In genomic region chr6:142701652-142702637, GRCm38 (mm10) we compare ENCODE assay signal across 8 mouse cellular contexts. TPM values are rescaled to one million over a fixed set of nuclear protein-coding genes. Genes with fewer than 3 reads are reported as not detected.
DNase-seq lines count a peak whose midpoint lies in the region; ATAC-seq and TF ChIP-seq lines count a peak whose summit lies in the region.

Abcc9 (minus strand) TSS chr6:142702315.

- peak; percentile 71; the same call in 1 of the 2 replicates for ATAC-seq in embryonic facial prominence, embryonic 13.5 days (ENCODE audit: insufficient number of reproducible peaks, insufficient read depth, low FRiP score, low TSS enrichment, low read depth)
- peak; percentile 66 for ATAC-seq in heart, embryonic 11.5 days (replicated peaks; ENCODE audit: insufficient number of reproducible peaks, low FRiP score, low TSS enrichment)
- ATAC-seq in kidney, postnatal 0 days (replicated peaks; ENCODE audit: low FRiP score, low read depth), result peak; percentile 75
- peak; percentile 79 for ATAC-seq in midbrain, embryonic 12.5 days (ENCODE audit: low FRiP score, low read depth)

- no peaks in the 10 kb centered on the region for H3K36me3 ChIP-seq in embryonic facial prominence, embryonic 13.5 days
- H3K36me3 ChIP-seq in heart, embryonic 11.5 days (ENCODE audit: control insufficient read depth, insufficient read depth, low read length), result no peaks in the 10 kb centered on the region
- no peaks in the 10 kb centered on the region for H3K36me3 ChIP-seq in kidney, postnatal 0 days (ENCODE audit: insufficient read depth, low read length)
- no peaks in the 10 kb centered on the region for H3K36me3 ChIP-seq in midbrain, embryonic 12.5 days

- H3K27ac ChIP-seq in embryonic facial prominence, embryonic 13.5 days, result no peak within 1 kb of the TSS; the same call in 1 of the 2 replicates
- H3K27ac ChIP-seq in heart, embryonic 11.5 days (ENCODE audit: low read depth, low read length), result peak within 1 kb of the TSS; percentile 86
- H3K27ac ChIP-seq in kidney, postnatal 0 days, result peak within 1 kb of the TSS; percentile 68
- H3K27ac ChIP-seq in midbrain, embryonic 12.5 days (replicated peaks), result no peak within 1 kb of the TSS

- no peaks in the 10 kb centered on the region for H3K9me3 ChIP-seq in embryonic facial prominence, embryonic 13.5 days
- no peaks in the 10 kb centered on the region for H3K9me3 ChIP-seq in heart, embryonic 11.5 days (replicated peaks; ENCODE audit: control insufficient read depth, low read length)
- H3K9me3 ChIP-seq in kidney, postnatal 0 days (replicated peaks; ENCODE audit: low read length), result no peaks in the 10 kb centered on the region
- H3K9me3 ChIP-seq in midbrain, embryonic 12.5 days, result no peaks in the 10 kb centered on the region

- peak within 1 kb of the TSS; percentile 69 for H3K9ac ChIP-seq in embryonic facial prominence, embryonic 13.5 days
- peak within 1 kb of the TSS; percentile 75 for H3K9ac ChIP-seq in heart, embryonic 11.5 days (ENCODE audit: low read depth, low read length)
- peak within 1 kb of the TSS; percentile 65 for H3K9ac ChIP-seq in kidney, postnatal 0 days (ENCODE audit: low read depth, low read length)
- H3K9ac ChIP-seq in midbrain, embryonic 12.5 days (replicated peaks), result peak within 1 kb of the TSS; percentile 37; the same call in 1 of the 2 replicates

- peak within 1 kb of the TSS; percentile 85 for H3K4me2 ChIP-seq in embryonic facial prominence, embryonic 13.5 days
- peak within 1 kb of the TSS; percentile 76 for H3K4me2 ChIP-seq in heart, embryonic 11.5 days
- H3K4me2 ChIP-seq in kidney, postnatal 0 days (ENCODE audit: low read length), result peak within 1 kb of the TSS; percentile 79
- peak within 1 kb of the TSS; percentile 76 for H3K4me2 ChIP-seq in midbrain, embryonic 12.5 days (replicated peaks)

- peak; percentile 14 for DNase-seq in kidney, adult 18-20 months
- no peak for DNase-seq in kidney, adult 11 months
- DNase-seq in kidney, postnatal 0 days (ENCODE audit: low spot score), result peak; percentile 79
- DNase-seq in frontal cortex, adult 2 months (ENCODE audit: extremely low spot score in 1 of 2, low spot score in 1 of 2), result no peak
- DNase-seq in left cerebral cortex, postnatal 14 days (ENCODE audit: low spot score in 2 of 2), result no peak

- intact Hi-C loops in left cerebral cortex, postnatal 14 days (cut with DNase I), result no loop called here

- H3K4me1 ChIP-seq in embryonic facial prominence, embryonic 13.5 days, result peaks cover 15% of the 10 kb centered on the region; the same call in 1 of the 2 replicates
- peaks cover 14% of the 10 kb centered on the region for H3K4me1 ChIP-seq in heart, embryonic 11.5 days (ENCODE audit: control insufficient read depth, insufficient read depth, low read length)
- H3K4me1 ChIP-seq in kidney, postnatal 0 days (replicated peaks; ENCODE audit: insufficient read depth, low read length), result peaks cover 6% of the 10 kb centered on the region; the same call in 1 of the 2 replicates
- H3K4me1 ChIP-seq in midbrain, embryonic 12.5 days, result peaks cover 9% of the 10 kb centered on the region

- peaks cover 8% of the 10 kb centered on the region; the same call in 1 of the 2 replicates for H3K27me3 ChIP-seq in embryonic facial prominence, embryonic 13.5 days
- no peaks in the 10 kb centered on the region for H3K27me3 ChIP-seq in heart, embryonic 11.5 days (ENCODE audit: control insufficient read depth, insufficient read depth, low read length)
- H3K27me3 ChIP-seq in kidney, postnatal 0 days (ENCODE audit: insufficient read depth, low read length), result no peaks in the 10 kb centered on the region
- H3K27me3 ChIP-seq in midbrain, embryonic 12.5 days, result peaks cover 19% of the 10 kb centered on the region

- peak within 1 kb of the TSS; percentile 49 for H3K4me3 ChIP-seq in embryonic facial prominence, embryonic 13.5 days
- peak within 1 kb of the TSS; percentile 55 for H3K4me3 ChIP-seq in heart, embryonic 11.5 days (ENCODE audit: low read depth, low read length)
- H3K4me3 ChIP-seq in kidney, postnatal 0 days (replicated peaks; ENCODE audit: low read depth, low read length), result peak within 1 kb of the TSS; percentile 45
- peak within 1 kb of the TSS; percentile 42 for H3K4me3 ChIP-seq in midbrain, embryonic 12.5 days

- TF ChIP-seq CTCF in kidney, postnatal 0 days (IDR thresholded peaks at IDR 0.05; ENCODE audit: low read depth), result peak; percentile 43; the same call in 1 of the 2 replicates

- 6% methylated on average over 36 of the region's 36 CpGs for WGBS in embryonic facial prominence, embryonic 13.5 days
- 5% methylated on average over 36 of the region's 36 CpGs for WGBS in heart, embryonic 11.5 days (ENCODE audit: insufficient replicate concordance)
- 6% methylated on average over 34 of the region's 36 CpGs for whole genome bisulfite sequencing in kidney, postnatal 0 days
- WGBS in midbrain, embryonic 12.5 days, result 8% methylated on average over 36 of the region's 36 CpGs

RNA-seq across cellular contexts. Expression of gene Abcc9, which starts in this region (rescaled TPM):
- polyA plus RNA-seq in embryonic facial prominence, embryonic 13.5 days (2015; fragmentation: Nextera tagmentation; extraction: Ambion mirVana), result 1.4 and 1.6 TPM in 2 replicates
- 21.1 and 21.6 TPM in 2 replicates for polyA plus RNA-seq in heart, embryonic 11.5 days (2014; fragmentation: Nextera tagmentation; extraction: Ambion mirVana)
- polyA plus RNA-seq in kidney, postnatal 0 days (2015; fragmentation: Nextera tagmentation; extraction: Ambion mirVana), result 5.6 and 6.1 TPM in 2 replicates
- polyA plus RNA-seq in midbrain, embryonic 12.5 days (2016; fragmentation: Nextera tagmentation; extraction: Ambion mirVana), result 2.8 and 3.1 TPM in 2 replicates
- polyA plus RNA-seq in frontal cortex, adult 2 months (2012; rRNA removed), result 2.5 and 3.4 TPM in 2 replicates
- total RNA-seq in left cerebral cortex, postnatal 14 days (2021), result 1 to 10 TPM; 6.8 to 9.3 TPM

Comparison
In these comparisons a context has a peak if more than half of its experiments do, and no peak if none do; other contexts are left out.
1. DNase-seq: peak in kidney, adult 18-20 months (single experiment) and kidney, postnatal 0 days (single experiment); none in kidney, adult 11 months (single experiment), frontal cortex, adult 2 months (0 of 2) and left cerebral cortex, postnatal 14 days (0 of 2).
2. H3K27ac ChIP-seq: peak in heart, embryonic 11.5 days (single experiment) and kidney, postnatal 0 days (single experiment); none in embryonic facial prominence, embryonic 13.5 days (single experiment) and midbrain, embryonic 12.5 days (single experiment).
3. Peak in every context shown above with its lines, with median percentiles within 50 percentile points of each other: ATAC-seq, H3K4me2 ChIP-seq, H3K4me3 ChIP-seq and H3K9ac ChIP-seq.